Mouse (Mus musculus) gastrocnemius, adult 18-20 months (tissue): Measurements from ENCODE around the gene Hk1. TPM values are rescaled to one million over a fixed set of nuclear protein-coding genes. Genes with fewer than 3 reads are reported as not detected.
"Not testable (repeated sequence)": the region's sequence is repeated elsewhere in the genome, so short reads cannot be mapped to it uniquely, and the experiment has no call there.

Source experiments
- DNase-seq: peaks from one replicate; pipeline ENCODE4 v3.0.0; 2021; ENCODE audit warnings: low spot score
- total RNA-seq, 2 experiments: library from RNA; stranded (reverse); gene quantifications; 2 replicates each; pipeline ENCODE4 v1.2.3; 2021

The Hk1 gene
- total RNA-seq, 2 experiments from 2014 or later, result 4.7 to 7.2 TPM

DNA sequence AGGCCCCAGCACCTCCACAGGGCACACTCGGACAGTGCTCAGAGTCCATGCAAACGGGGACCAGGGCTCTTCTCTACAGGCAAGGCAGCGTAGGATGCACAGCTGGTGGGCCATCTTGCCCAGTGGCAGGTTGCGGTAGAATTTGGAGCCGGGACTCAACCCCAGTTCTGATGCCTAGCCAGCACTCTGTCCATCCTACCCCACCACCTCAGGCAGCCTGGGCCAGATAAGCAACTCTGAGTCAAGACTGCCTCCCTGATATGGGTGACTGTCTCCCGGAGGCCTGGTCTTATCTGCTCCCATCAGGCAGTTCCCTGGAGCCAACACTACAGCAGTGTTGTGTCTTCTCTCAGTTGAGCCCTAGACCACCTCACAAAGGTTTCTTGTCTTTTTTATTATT lies 37.2 kb downstream of the Hk1 start:
- no peak for DNase-seq

DNA sequence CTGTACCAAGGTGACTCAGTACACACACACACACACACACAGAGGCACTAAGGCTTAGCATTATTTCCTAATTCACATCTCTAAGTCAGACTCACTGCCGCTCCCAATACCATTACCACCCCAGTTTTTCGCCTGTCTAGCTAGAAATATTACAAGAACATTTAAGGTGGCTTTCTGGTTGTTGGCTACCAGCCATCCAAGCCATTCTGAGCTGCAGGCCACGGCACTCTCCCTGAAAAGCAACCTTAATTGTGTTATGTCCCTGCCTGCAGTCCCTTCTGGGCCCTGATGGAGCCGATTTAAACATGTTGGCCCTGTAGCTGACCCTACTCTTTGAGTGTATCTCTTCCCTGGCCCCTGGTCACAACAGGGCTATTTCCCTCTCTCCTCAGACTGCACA lies 37.8 kb downstream of the Hk1 start:
- DNase-seq, result no peak

DNA sequence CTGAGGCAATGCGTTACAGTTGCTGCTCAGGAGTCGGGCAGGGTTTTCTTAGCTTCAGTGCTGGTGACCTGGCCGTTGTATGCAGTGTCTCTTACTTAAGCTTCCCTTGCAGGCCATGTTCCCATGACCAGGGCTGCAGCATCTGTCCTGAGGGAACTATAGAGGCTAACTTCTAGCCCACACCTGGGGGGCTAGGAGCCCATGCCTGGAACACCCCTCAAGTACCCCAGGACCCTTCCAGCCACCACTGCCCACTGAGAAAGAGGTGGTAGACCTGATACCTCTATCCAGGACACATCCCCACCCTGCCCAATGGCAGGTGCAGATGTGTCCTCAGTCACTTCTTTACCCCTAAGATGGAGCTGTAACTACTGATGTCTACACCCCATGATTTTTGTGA lies 38.7 kb downstream of the Hk1 start:
- no peak for DNase-seq

DNA sequence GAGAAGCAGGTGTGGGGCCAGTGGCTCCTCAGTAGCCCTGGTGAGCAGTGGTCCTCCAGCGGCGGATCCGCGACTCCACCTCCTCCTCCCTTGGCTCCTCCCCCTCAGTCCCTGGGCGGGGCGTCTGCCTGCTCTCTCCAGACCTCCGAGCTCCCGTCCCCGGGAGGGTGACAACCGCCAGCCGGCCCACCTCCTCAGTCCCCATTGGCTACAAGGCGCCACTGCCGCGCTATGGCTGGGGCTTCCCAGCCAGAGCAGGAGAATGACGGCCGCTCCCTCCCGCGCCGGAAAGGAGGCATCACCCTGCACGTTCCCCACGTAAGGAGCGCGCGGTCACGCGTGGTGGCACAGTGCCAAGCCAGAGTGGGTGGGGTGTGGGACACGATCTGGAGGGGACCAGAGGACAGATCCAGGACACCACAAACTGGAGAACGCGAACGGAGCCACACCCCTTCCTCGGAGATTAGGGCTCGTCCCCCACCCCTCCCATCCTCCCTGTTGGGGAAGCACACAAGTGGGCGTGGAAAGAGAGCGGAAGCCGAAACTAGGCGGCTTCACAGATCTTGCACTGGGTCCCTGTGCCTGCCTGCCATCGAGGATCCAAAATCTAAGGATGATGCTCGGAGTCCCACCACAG lies 39.5 kb downstream of the Hk1 start:
- DNase-seq, result peak; percentile 95

DNA sequence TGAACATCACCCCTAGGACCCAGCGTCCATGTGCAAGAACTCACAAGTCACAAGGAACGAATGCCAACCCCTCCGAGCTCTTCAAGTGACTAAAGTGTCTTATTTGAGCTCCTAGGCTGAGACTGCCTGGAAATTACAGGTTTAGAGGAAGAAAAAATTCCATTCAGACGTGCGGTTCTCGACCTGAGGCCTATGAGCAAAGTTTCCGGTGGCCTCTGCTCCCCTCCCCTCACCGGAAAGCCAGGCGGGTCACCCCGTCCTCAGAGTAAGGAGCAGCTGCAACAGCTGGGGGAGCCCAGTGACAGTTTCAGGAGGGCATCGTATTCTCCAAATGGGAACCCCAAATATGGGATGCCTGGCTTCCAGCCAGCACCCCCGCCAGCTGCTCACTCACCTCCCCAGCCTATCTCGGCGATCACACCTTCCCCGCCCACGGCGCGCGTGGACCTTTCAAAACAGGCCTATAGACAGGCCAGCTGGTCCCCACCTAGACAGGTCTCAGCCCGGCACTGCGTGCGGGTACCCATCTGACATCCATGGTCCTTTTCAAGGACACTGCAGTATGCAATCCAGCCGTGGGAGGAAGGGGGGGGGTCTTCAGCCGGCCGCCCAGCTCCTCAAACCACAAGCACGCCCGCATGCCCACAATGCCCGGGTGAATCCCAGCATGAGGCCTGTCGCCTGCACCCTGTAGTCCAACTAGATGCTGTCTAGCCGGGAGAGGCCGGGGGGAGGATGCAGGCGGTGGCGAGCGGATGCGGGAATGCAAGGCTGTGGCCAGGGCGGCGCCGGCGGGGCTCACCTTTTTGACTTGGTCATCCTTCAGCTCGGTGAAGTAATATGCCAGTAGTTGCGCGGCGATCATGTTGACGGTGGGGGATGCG lies 40.3 kb downstream of the Hk1 start:
- peak; percentile 19 for DNase-seq

DNA sequence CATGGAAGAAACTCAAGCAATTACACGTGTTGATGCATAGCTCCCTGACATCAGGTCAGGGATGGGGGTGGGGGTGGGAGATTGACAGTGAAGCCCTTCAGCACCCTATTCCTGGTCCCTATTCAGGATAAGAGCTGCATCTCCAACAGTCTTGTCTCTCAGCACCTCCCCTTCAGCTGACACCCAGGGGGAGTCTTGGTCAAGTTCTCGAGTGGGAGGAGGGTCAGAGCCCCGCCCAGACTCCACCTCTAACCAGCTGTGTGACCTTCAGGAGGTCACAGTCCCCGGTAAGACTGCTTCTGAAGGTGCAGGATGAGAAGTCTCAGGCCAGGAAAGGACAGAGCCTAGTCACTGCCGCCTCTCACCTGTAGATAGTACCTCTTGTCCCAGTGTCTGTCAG lies 41.1 kb downstream of the Hk1 start:
- DNase-seq, result no peak

DNA sequence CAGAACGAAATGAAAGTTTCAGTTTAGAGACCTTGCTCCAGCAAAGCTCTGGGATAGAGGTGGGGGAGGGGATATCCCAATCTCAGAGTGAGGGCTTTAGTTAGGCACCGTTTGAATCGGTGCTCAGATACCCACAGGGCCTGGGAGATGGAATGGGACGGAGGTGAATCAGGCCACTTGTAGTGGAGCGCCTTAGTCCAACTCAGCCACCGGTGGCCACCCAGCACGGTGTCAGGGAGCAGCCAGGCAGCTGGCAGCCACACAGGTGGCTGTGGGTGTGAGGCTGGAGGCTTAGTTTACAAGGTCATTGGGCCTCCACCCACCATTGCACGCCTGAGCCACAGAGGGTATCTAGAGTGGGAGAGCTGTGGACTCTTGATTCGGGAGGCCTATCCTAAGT lies 41.5 kb downstream of the Hk1 start:
- no peak for DNase-seq

DNA sequence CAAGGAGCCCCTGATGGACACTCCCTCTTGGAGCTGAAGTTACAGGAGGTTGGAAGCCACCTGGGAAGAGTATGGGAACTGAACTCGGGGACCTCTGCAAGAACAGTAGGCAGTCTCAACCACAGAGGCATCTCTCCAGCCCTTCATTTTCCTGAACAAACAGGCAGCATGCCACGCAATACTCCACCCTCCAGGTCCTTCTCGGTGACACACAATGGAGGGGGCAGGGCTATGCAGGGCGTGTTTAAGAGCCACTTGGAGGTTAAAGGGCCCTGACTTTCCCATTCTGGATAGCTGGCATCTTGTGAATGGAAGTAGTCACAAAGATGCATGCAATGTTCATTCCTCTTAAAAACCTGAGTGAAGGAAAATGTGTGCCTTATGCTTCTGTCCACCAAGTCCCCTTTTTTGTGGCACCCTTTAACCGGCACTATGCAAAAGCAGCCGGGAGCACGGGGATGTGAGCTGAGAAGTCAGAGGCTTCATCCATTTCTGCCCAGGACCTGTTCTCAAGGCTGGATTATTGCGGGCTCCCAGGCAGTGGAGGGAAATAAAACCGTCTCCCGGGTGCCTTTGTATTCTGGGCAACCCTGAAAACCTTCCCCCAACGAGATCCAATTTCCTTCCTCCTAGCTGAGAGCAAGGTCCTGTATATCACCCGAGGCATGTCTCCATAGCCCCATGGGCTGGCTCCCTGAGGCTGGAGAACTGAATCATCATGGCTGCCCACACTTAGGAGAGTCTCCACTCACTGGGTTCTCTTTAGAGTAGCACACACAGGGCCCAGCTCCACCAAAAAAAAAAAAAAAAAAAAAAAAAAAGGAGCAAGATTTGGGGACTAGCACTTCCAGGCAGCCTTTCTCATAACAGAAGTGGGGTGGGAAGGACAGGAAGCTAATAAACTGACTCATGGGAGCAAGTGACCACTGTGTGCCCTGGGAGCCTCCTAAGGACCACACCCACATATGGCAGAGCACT lies 42.8 kb downstream of the Hk1 start:
- no peak for DNase-seq

DNA sequence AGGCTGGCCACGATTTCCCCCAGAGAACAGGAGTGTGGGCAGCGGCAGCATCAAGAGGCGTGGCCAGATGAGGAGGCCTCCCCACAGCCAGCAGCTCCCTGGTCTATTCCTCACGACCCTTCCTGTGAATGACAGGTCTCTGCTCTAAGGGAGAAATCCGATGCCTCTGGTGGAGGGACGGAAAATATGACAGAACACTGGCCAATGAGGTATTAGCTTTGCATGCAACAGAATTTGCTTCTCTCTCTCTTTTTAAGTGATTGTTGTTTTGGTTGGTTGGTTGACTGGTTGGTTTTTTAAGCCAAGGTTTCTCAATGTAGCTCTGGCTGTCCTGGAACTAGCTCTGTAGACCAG lies 44.3 kb downstream of the Hk1 start:
- no peak for DNase-seq

DNA sequence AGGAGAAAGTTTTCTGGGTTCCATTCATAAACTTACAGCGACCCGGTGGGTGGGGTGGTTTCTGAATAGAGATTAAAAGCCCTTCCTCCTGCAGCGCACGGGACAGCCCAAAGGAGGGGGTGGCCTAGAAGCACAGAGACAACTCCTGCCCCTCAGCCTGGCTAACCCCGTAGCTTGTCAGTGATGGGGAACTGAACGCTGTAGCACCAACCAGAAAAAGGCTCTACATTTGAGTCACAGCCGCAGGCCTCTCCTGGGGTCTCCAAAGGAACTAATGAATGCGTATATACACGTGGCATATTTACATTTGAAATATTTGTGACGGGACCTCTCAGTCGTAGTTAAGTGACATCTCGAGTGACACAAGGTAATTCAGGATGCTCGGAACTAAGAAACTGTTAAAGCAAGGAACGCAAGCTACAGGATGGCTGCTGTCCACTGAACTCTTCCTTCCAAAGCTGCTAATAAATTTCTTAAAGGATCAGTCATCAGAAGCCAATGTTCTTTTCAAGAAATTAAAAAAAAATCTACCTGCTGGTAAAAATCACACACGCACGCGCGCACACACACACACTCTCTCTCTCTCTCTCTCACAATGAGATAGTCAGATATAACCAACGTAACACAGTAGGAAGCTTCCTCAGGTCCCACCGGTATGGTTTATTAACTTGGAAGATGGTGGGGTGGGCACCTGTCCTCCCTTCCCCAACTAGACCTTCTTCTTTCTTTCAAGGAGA lies 44.9 kb downstream of the Hk1 start:
- DNase-seq, result no peak

DNA sequence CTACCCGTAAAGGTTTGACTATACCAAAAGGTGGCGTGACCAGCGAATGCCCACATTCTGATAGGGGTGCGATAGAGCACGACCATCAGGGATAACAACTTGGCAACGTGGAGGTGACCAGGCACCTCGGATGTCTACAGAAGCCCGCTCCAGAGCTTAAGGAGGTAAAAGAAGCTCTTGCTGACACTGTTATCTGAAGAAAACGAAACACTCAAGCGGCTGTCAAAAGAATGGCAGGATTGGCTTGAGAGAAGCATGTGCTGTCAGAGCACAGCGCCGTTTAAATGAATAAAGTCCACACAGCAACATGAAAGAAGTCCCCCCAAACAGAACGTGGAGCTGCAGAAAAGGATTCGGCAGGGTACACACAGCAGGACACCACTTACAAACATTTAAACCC lies 46.4 kb downstream of the Hk1 start:
- no peak for DNase-seq

DNA sequence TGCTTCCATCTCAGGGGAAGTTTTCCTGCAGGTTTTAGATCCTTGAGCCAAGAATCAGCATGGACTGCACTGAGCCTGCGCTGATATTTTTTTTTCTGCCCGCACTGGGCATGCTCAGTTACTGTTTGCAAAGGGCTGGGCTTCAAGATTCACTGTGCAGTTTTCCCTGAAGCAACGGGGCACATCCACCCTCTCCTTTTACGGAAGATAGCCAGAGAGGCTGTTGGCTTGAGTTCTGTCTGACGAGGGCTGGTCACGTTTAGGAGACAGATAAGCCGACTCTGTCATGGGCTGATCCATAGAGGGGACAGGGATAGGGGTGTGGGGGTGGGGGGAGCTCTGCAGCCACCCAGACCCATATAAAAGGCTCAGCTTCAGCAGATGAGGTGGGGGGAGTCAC lies 47.2 kb downstream of the Hk1 start:
- peak; percentile 13 for DNase-seq

DNA sequence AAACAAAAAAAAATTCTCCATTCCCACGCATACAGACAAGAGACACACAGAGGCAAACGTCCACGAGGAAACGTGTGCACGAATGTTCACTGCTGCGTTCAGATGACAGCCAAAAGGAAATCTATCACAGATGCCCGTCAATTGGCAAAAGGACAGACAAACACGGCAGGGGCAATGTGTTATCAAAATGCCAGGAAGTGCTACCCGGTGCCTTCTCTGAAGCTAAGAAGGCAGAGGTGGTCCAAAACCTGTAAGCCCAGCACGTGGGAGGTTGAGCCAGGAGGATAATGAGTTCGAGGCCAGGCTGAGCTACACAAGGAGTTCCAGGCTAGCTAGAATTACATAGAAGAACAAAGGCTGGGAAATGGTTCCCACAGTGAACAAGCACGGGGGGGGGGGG lies 47.9 kb downstream of the Hk1 start:
- DNase-seq, result no peak

DNA sequence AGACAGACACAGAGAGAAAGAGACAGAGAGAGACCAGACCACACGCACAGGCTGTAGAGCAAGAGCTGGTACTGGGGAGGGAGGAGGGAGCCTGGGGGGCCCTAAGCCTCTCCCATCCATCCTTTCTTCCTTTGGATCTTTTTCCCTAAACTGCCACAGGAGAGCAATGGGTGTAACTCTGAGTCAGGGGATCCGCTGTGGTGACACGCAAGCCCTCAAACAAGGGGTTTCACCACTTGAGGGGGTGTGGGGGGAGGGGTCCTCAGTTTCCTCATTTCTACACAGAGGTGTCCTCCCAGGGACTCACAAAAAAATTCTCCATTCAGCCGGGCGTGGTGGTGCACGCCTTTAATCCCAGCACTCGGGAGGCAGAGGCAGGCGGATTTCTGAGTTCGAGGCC lies 48.4 kb downstream of the Hk1 start:
- no peak for DNase-seq

DNA sequence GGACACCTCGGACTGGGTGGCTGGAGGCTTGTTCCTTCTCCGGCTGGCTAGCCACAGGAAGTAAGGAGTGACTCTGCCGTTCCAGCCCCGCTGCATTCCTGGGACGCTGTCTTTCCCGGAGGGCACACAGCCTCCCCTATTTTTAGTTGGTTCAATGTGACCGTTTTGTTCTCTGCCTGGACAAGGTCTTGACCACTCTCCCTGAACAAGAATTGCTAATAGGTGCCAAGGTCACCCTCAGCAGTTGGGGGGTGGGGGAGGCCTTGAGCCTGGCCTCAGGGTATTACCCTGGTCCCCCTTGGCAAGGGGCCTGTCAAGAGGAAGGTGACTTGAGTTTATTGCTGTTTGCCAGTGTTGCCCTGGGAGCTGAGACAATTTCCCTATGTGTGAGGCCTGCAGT lies 49.9 kb downstream of the Hk1 start:
- no peak for DNase-seq

DNA sequence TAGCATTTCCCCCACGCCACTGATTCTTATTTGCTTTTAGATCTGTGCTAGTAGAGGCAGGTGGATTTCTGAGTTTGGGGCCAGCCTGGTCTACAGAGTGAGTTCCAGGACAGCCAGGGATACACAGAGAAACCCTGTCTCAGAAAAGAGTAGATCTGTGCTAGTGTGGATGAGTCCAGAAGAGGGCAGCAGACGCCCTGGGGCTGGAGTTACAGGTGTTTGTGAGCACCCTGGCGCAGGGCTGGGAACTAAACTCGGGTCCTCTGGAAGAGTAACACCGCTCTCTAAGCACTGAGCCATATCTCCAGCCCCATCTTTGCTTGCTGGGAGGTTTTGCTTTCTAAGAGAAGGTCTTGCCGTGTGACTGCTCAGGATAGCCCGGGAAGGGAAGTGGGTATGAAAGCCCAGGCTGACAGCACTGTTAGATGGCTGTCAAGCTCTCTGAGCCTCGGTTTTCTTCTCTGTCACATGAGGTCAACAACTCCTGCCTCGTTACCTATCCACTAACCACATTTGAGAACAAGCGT lies 50.8 kb downstream of the Hk1 start:
- no peak for DNase-seq

DNA sequence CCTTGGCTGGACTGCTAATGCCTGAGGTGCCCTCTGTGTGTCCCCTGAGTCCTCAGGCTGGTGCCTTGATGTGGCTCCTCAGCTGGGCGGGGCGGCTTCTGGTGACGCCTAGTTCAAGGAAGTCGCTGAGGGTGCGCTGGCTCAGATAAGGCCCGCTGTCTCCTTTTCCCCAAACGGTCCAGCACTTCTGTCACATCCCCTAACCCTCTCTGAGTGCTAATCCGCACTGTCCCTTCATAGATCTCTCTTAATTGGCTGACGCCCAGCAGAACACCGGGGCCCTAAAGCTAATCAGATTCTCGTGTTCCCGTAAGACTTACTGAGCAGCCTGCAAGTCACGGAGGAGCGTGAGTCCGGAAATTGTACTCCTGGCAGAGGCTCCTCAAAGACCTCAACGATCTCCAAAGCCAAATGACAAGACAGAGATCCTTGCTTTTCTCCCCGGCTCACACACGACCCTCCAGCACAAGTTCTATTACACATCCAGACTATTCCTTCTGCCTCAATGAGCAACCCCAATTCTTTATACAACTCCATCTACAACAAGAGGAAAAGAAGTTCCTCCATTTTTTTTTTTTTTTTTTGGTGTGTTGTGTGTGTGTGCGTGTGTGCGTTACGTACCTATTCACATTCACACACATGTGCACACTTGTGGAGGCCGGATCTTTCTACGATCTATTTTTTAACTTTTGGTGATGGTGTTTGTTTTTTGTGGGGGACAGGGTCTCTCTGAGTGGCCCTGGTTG lies 52.0 kb downstream of the Hk1 start:
- DNase-seq, result no peak

DNA sequence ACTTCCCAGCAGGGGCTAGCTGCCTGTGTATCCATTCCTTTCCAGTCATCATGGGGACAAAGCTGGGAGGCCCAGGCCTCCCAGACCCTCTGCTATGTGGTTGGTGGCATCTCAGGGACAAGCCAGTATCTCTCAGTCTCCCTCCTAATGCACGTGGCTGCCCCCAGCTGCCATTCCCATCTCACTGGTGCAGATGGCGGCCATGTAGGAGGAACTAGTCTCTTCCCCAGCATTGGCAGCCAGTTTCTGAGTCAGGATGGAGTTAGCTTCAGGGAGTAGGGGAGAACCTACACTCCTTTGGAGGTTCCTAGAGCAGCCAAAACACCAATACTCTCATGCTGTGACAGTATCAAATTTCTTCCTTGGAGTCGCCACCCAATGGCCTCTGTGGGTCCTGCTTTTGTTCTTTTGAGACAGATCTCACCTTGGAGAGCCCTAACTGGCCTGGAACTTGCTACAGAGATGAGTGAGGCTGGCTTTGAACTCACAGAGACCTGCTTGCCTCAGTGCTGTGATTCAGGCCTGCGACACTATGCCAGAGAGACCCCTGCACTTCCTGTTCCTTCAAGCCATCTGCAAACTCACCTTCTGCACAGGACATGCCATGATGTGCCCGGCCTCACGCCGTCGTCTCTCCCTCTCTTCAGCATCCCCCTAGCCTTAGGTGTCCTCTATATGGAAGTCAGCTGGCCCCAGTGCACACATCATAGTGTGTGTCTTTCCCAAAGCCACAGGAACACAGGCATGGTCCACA lies 52.7 kb downstream of the Hk1 start:
- no peak for DNase-seq

DNA sequence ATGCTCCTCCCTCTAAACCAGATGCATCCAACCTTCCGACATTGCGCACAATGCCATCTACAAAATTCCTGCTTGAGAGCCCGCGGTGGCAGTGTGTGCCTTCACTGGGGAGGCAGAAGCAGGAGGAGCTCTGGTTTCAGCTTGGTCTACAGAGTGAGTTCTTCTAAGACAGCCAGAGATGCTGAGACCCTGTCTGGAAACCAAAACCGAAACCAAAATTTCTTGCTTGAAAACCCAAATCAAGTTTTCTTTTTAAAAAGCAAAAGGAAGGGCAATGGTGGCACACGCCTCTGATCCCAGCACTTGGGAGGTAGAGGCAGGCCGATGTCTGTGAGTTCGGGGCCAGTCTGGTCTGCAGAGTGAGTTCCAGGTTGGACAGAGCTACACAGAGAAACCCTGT lies 53.7 kb downstream of the Hk1 start:
- no peak for DNase-seq

DNA sequence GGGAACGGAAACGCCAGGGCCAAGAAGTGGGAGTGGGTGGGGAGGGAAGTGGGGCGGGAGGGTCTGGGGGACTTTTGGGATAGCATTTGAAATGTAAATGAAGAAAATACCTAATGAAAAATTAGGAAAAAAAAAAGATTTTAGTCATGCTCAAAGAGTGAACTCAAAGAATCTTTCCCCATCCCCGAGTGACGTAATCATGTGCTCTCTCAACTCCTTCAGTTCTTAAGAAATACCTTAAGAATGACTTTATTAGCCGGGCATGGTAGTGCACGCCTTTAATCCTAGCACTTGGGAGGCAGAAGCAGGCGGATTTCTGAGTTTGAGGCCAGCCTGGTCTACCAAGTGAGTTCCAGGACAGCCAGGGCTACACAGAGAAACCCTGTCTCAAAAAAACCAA lies 56.9 kb downstream of the Hk1 start:
- not testable (repeated sequence) for DNase-seq
